Mouse (Mus musculus) myocyte (in vitro differentiated cells): Measurements from ENCODE around the gene Gon7. TPM values are rescaled to one million over a fixed set of nuclear protein-coding genes. Genes with fewer than 3 reads are reported as not detected.

ENCODE experiments used
- H3K27me3 ChIP-seq: one replicate; pipeline ENCODE4 v1.6.1; 2011; ENCODE audit not compliant: control insufficient read depth, insufficient read depth, insufficient read length
- H3K36me3 ChIP-seq: one replicate; pipeline ENCODE4 v1.6.1; 2011; ENCODE audit not compliant: control insufficient read depth, insufficient read depth
- H3K4me2 ChIP-seq: one replicate; pipeline ENCODE4 v1.6.1; 2011; ENCODE audit warnings: low read depth, control low read depth
- H3K4me3 ChIP-seq: one replicate; pipeline ENCODE4 v1.5.1; 2011; ENCODE audit warnings: mild to moderate bottlenecking, control low read depth, moderate library complexity
- H3K79me2 ChIP-seq: one replicate; pipeline ENCODE4 v1.6.1; 2011; ENCODE audit not compliant: control insufficient read depth, insufficient read depth
- H3ac ChIP-seq: one replicate; pipeline ENCODE4 v1.6.1; 2011; ENCODE audit not compliant: control insufficient read depth, insufficient read length
- CEBPB ChIP-seq: IDR thresholded peaks from 2 replicates; pipeline ENCODE4 v1.6.1; 2011; ENCODE audit warnings: mild to moderate bottlenecking, moderate library complexity; ENCODE audit not compliant: poor library complexity, insufficient read depth, severe bottlenecking
- E2F4 ChIP-seq: IDR thresholded peaks from one replicate; pipeline ENCODE4 v1.6.1; 2011; ENCODE audit warnings: mild to moderate bottlenecking, control low read depth, moderate library complexity; ENCODE audit not compliant: insufficient read depth
- MAX ChIP-seq: IDR thresholded peaks from one replicate; pipeline ENCODE4 v1.6.1; 2011; ENCODE audit warnings: low read depth, mild to moderate bottlenecking, control low read depth
- MYOD1 ChIP-seq, 3 experiments: IDR thresholded peaks; one replicate each; pipeline ENCODE4 v1.6.1; 2011; ENCODE audit warnings: control low read depth in 2 of 3, low read depth in 2 of 3, mild to moderate bottlenecking in 2 of 3, moderate library complexity in 1 of 3; ENCODE audit not compliant: insufficient read length in 2 of 3, control insufficient read depth in 1 of 3
- MYOG ChIP-seq, 3 experiments: IDR thresholded peaks; one replicate each; pipeline ENCODE4 v1.6.1; 2011; ENCODE audit warnings: control low read depth in 2 of 3, low read depth in 2 of 3, mild to moderate bottlenecking in 2 of 3; ENCODE audit not compliant: insufficient read length in 2 of 3, control insufficient read depth in 1 of 3, insufficient read depth in 1 of 3
- POLR2A ChIP-seq: IDR thresholded peaks from one replicate; pipeline ENCODE4 v1.6.1; 2011; ENCODE audit warnings: low read depth, mild to moderate bottlenecking, control low read depth, moderate library complexity; ENCODE audit not compliant: insufficient read length
- POLR2AphosphoS2 ChIP-seq: IDR thresholded peaks from one replicate; pipeline ENCODE4 v1.6.1; 2011; ENCODE audit warnings: low read depth, control low read depth; ENCODE audit not compliant: insufficient read length
- REST ChIP-seq: IDR thresholded peaks from one replicate; pipeline ENCODE4 v1.6.1; 2011; ENCODE audit warnings: mild to moderate bottlenecking, control low read depth, moderate library complexity; ENCODE audit not compliant: insufficient read depth, insufficient read length
- SRF ChIP-seq: IDR thresholded peaks from one replicate; pipeline ENCODE4 v1.6.1; 2011; ENCODE audit warnings: low read depth; ENCODE audit not compliant: control insufficient read depth, insufficient read length
- TCF12 ChIP-seq: IDR thresholded peaks from one replicate; pipeline ENCODE4 v1.6.1; 2011; ENCODE audit warnings: mild to moderate bottlenecking, control low read depth; ENCODE audit not compliant: poor library complexity, insufficient read depth, severe bottlenecking
- TCF3 ChIP-seq: IDR thresholded peaks from one replicate; pipeline ENCODE4 v1.6.1; 2011; ENCODE audit warnings: low read depth, control low read depth; ENCODE audit not compliant: insufficient read length
- USF1 ChIP-seq: IDR thresholded peaks from one replicate; pipeline ENCODE4 v1.6.1; 2011; ENCODE audit warnings: low read depth, mild to moderate bottlenecking, control low read depth, moderate library complexity
- polyA plus RNA-seq: library from polyadenylated mRNA; unstranded; fragments of >200 nt; fragmentation: generic; extraction: Trizol; gene quantifications from one replicate; pipeline ENCODE4 v1.2.1, GENCODE M21; 2012; ENCODE audit warnings: missing spikeins

Gene Gon7
- polyA plus RNA-seq, 1 experiment, result 9.7 TPM

GRCm38 (mm10) chr12:102729855-102730797 lies 27.5 kb downstream of the Gon7 start:
- Histone ChIP-seq H3K4me2 (peak overlapping the region; percentile 80), H3K27me3 (no peaks in the 10 kb centered on the region), H3K79me2 (no peaks in the 10 kb centered on the region), H3K4me3 (no peak overlapping the region), H3ac (no peak overlapping the region), H3K36me3 (no peaks in the 10 kb centered on the region)
- TF ChIP-seq E2F4, result no peak
- TF ChIP-seq SRF, result no peak
- no peak for TF ChIP-seq TCF3
- TF ChIP-seq REST, result no peak
- no peak for TF ChIP-seq MAX
- no peak for TF ChIP-seq POLR2AphosphoS2
- no peak for TF ChIP-seq CEBPB

DNA sequence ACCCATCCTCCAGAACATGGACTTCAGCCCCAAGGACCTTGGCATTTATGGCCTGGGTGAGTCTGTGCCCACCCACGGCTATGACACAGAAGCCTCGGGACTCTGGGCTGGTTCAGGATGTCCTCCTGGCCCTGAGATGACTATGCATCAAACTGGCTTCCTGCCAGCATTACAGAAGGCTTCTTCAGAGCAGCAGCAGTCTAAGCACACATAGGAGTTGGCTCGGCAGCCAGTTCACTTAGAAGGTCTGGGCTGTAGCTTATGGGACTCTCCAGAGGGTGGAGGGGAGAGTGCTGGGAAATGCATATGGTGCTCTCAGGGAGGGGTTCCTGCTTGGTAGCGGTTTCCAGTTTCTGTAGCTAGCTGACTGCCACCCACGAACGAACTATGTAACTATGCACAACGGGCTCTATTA lies 31.8 kb downstream of the Gon7 start:
- Histone ChIP-seq H3K4me3 (no peak overlapping the region), H3K79me2 (no peaks in the 10 kb centered on the region), H3K36me3 (no peaks in the 10 kb centered on the region), H3K27me3 (no peaks in the 10 kb centered on the region), H3ac (no peak overlapping the region), H3K4me2 (no peak overlapping the region)
- TF ChIP-seq TCF3 (no peak), MAX (no peak), SRF (no peak), E2F4 (no peak)

- no peak for TF ChIP-seq E2F4
- TF ChIP-seq SRF, result no peak
- TF ChIP-seq TCF12, result no peak
- no peak for TF ChIP-seq TCF3
- TF ChIP-seq CEBPB, result no peak
- TF ChIP-seq MAX, result no peak
- no peak for TF ChIP-seq POLR2AphosphoS2
- TF ChIP-seq USF1, result no peak
- TF ChIP-seq REST, result no peak
- TF ChIP-seq MYOD1 (IDR thresholded peaks at IDR 0.05; ENCODE audit: control insufficient read depth in 1 of 3, insufficient read length in 2 of 3, low read depth in 2 of 3), result no peak
- no peak for TF ChIP-seq POLR2A
- TF ChIP-seq MYOG (IDR thresholded peaks at IDR 0.05; ENCODE audit: control insufficient read depth in 1 of 3, insufficient read depth in 1 of 3, insufficient read length in 2 of 3, low read depth in 2 of 3), result no peak
- H3K36me3 ChIP-seq, result no peaks in the 10 kb centered on the region
- no peak overlapping the region for H3ac ChIP-seq
- H3K27me3 ChIP-seq, result no peaks in the 10 kb centered on the region
- no peak overlapping the region for H3K4me2 ChIP-seq
- no peaks in the 10 kb centered on the region for H3K79me2 ChIP-seq
- no peak overlapping the region for H3K4me3 ChIP-seq
These were observed 32.5 kb downstream of the Gon7 start for GRCm38 (mm10) chr12:102725146-102725545.

- Histone ChIP-seq H3K27me3 (no peaks in the 10 kb centered on the region), H3ac (no peak overlapping the region)
- no peak for TF ChIP-seq MYOD1 (IDR thresholded peaks at IDR 0.05; ENCODE audit: control insufficient read depth in 1 of 3, insufficient read length in 2 of 3, low read depth in 2 of 3)
- no peak for TF ChIP-seq POLR2A
- no peak for TF ChIP-seq CEBPB
- no peak for TF ChIP-seq SRF
- no peak for TF ChIP-seq E2F4
- TF ChIP-seq MYOG (IDR thresholded peaks at IDR 0.05; ENCODE audit: control insufficient read depth in 1 of 3, insufficient read depth in 1 of 3, insufficient read length in 2 of 3, low read depth in 2 of 3), result no peak
- TF ChIP-seq TCF3, result no peak
- no peak for TF ChIP-seq USF1
- TF ChIP-seq TCF12, result no peak
- TF ChIP-seq MAX, result no peak
- no peak for TF ChIP-seq REST
- TF ChIP-seq POLR2AphosphoS2, result no peak
These were observed 33.7 kb downstream of the Gon7 start for GRCm38 (mm10) chr12:102723861-102724260.

GRCm38 (mm10) chr12:102722966-102723365 lies 34.6 kb downstream of the Gon7 start:
- H3K4me3 ChIP-seq, result no peak overlapping the region
- no peaks in the 10 kb centered on the region for H3K36me3 ChIP-seq
- no peaks in the 10 kb centered on the region for H3K27me3 ChIP-seq
- no peak overlapping the region for H3K4me2 ChIP-seq
- TF ChIP-seq POLR2A, result no peak
- no peak for TF ChIP-seq MYOG (IDR thresholded peaks at IDR 0.05; ENCODE audit: control insufficient read depth in 1 of 3, insufficient read depth in 1 of 3, insufficient read length in 2 of 3, low read depth in 2 of 3)
- H3K79me2 ChIP-seq, result no peaks in the 10 kb centered on the region
- H3ac ChIP-seq, result no peak overlapping the region

More at GRCm38 (mm10) chr12:102723861-102724260, 33.7 kb downstream of the Gon7 start:
- no peak overlapping the region for H3K4me3 ChIP-seq
- no peak overlapping the region for H3K4me2 ChIP-seq
- no peaks in the 10 kb centered on the region for H3K36me3 ChIP-seq
- H3K79me2 ChIP-seq, result no peaks in the 10 kb centered on the region
